Mouse (Mus musculus): Measurements from ENCODE around the gene Nckap5l. TPM values are rescaled to one million over a fixed set of nuclear protein-coding genes. Genes with fewer than 3 reads are reported as not detected.
"Not testable (repeated sequence)": the region's sequence is repeated elsewhere in the genome, so short reads cannot be mapped to it uniquely, and the experiment has no call there.

Nckap5l gene
- total and polyA plus RNA-seq, 3 experiments, result 0.75 to 6.6 (median 0.89) TPM

GRCm38 (mm10) chr15:99449131-99449750 lies 8.3 kb downstream of the Nckap5l start:
- H3K4me3 ChIP-seq (replicated peaks in 1 of 3; ENCODE audit: low read depth in 2 of 3, low read length in 2 of 3, poor library complexity in 1 of 3), result no peak overlapping the region
- no peak overlapping the region for H3K27ac ChIP-seq (ENCODE audit: insufficient read depth, low read depth)
- peaks cover 0 to 27% of the 10 kb centered on the region in 2 experiments for H3K36me3 ChIP-seq (replicated peaks in 1 of 2; ENCODE audit: control insufficient read depth in 1 of 2, insufficient read depth in 1 of 2, low read length in 1 of 2)
- TF ChIP-seq POLR2A (IDR thresholded peaks at IDR 0.05; ENCODE audit: low read depth, low read length) (no peak), BHLHE40 (IDR thresholded peaks at IDR 0.05; ENCODE audit: low read depth, low read length) (no peak), TBP (conservative IDR thresholded peaks at IDR 0.05; ENCODE audit: low read depth, low read length) (peak; percentile 71)
- no peak overlapping the region for H3K9ac ChIP-seq (ENCODE audit: insufficient read depth, low read depth)
- peaks cover 0 to 13% of the 10 kb centered on the region in 2 experiments; a peak in 2 of 4 replicates for H3K4me1 ChIP-seq (ENCODE audit: control insufficient read depth in 1 of 2, insufficient read depth in 2 of 2)
- H3K4me2 ChIP-seq (ENCODE audit: insufficient read depth, low read depth, poor library complexity, severe bottlenecking), result no peak overlapping the region
- no peaks in the 10 kb centered on the region for H3K9me3 ChIP-seq (replicated peaks; ENCODE audit: low read length)
- H3K27me3 ChIP-seq (replicated peaks), result no peaks in the 10 kb centered on the region
- DNase-seq (ENCODE audit: extremely low read depth), result no peak
- dilution Hi-C loops (cut with MboI; ENCODE audit: extremely low pct_ligation_motif_present, extremely low pct_unique_long_range_greater_than_20kb, low sequenced_read_pairs), result no loop called here
- in situ Hi-C loops (cut with MboI; ENCODE audit: low pct_ligation_motif_present, low pct_unique_long_range_greater_than_20kb, low sequenced_read_pairs), result no loop called here
- no peaks in the 10 kb centered on the region for H3K79me2 ChIP-seq (replicated peaks; ENCODE audit: control insufficient read depth, extremely low read depth, insufficient read depth, poor library complexity, severe bottlenecking)

GRCm38 (mm10) chr15:99446136-99446535 lies 11.4 kb downstream of the Nckap5l start:
- H3K27ac ChIP-seq (ENCODE audit: insufficient read depth, low read depth); dilution Hi-C loops (cut with MboI; ENCODE audit: extremely low pct_ligation_motif_present, extremely low pct_unique_long_range_greater_than_20kb, low sequenced_read_pairs); H3K4me3 ChIP-seq (replicated peaks in 1 of 3; ENCODE audit: low read depth in 2 of 3, low read length in 2 of 3, poor library complexity in 1 of 3); in situ Hi-C loops (cut with MboI; ENCODE audit: low pct_ligation_motif_present, low pct_unique_long_range_greater_than_20kb, low sequenced_read_pairs); H3K4me2 ChIP-seq (ENCODE audit: insufficient read depth, low read depth, poor library complexity, severe bottlenecking); H3K9me3 ChIP-seq (replicated peaks; ENCODE audit: low read length); H3K79me2 ChIP-seq (replicated peaks; ENCODE audit: control insufficient read depth, extremely low read depth, insufficient read depth, poor library complexity, severe bottlenecking); H3K9ac ChIP-seq (ENCODE audit: insufficient read depth, low read depth); H3K27me3 ChIP-seq (replicated peaks); DNase-seq (ENCODE audit: extremely low read depth): not testable (repeated sequence)
- Histone ChIP-seq H3K4me1 (ENCODE audit: control insufficient read depth in 1 of 2, insufficient read depth in 2 of 2) (peaks cover 0 to 13% of the 10 kb centered on the region in 2 experiments; a peak in 2 of 4 replicates), H3K36me3 (replicated peaks in 1 of 2; ENCODE audit: control insufficient read depth in 1 of 2, insufficient read depth in 1 of 2, low read length in 1 of 2) (peaks cover 0 to 19% of the 10 kb centered on the region in 2 experiments)

DNA sequence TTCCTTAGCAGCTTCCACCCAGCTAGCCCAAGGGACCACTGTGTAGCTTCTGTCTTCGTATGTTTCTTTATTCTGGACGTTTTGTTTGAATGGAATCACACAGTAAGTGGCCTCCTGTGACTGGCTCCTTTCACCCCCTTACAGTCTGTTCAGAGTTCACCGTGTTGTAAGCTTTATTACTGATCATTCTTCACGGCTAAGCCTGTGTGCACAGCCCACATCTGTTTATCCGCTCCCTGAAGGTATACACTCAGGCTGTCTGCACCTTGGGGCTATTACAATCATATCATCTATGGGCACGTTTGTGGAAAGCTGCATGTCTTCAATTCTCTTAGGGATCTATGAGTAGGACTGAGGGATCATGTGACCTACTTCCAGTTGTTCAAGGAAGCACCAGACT lies 12.0 kb downstream of the Nckap5l start:
- no peak for DNase-seq (ENCODE audit: extremely low read depth)
- no peak overlapping the region for H3K4me3 ChIP-seq (replicated peaks in 1 of 3; ENCODE audit: low read depth in 2 of 3, low read length in 2 of 3, poor library complexity in 1 of 3)
- no peaks in the 10 kb centered on the region for H3K9me3 ChIP-seq (replicated peaks; ENCODE audit: low read length)
- no peak overlapping the region for H3K4me2 ChIP-seq (ENCODE audit: insufficient read depth, low read depth, poor library complexity, severe bottlenecking)
- no peaks in the 10 kb centered on the region for H3K27me3 ChIP-seq (replicated peaks)
- H3K36me3 ChIP-seq (replicated peaks in 1 of 2; ENCODE audit: control insufficient read depth in 1 of 2, insufficient read depth in 1 of 2, low read length in 1 of 2), result peaks cover 0 to 18% of the 10 kb centered on the region in 2 experiments
- no peak overlapping the region for H3K9ac ChIP-seq (ENCODE audit: insufficient read depth, low read depth)
- in situ Hi-C loops (cut with MboI; ENCODE audit: low pct_ligation_motif_present, low pct_unique_long_range_greater_than_20kb, low sequenced_read_pairs), result no loop called here
- TF ChIP-seq JUND (conservative IDR thresholded peaks at IDR 0.05; ENCODE audit: low read depth, low read length), result no peak
- peaks cover 0 to 13% of the 10 kb centered on the region in 2 experiments; a peak in 2 of 4 replicates for H3K4me1 ChIP-seq (ENCODE audit: control insufficient read depth in 1 of 2, insufficient read depth in 2 of 2)
- no peak overlapping the region for H3K27ac ChIP-seq (ENCODE audit: insufficient read depth, low read depth)
- dilution Hi-C loops (cut with MboI; ENCODE audit: extremely low pct_ligation_motif_present, extremely low pct_unique_long_range_greater_than_20kb, low sequenced_read_pairs), result no loop called here
- no peaks in the 10 kb centered on the region for H3K79me2 ChIP-seq (replicated peaks; ENCODE audit: control insufficient read depth, extremely low read depth, insufficient read depth, poor library complexity, severe bottlenecking)

DNA sequence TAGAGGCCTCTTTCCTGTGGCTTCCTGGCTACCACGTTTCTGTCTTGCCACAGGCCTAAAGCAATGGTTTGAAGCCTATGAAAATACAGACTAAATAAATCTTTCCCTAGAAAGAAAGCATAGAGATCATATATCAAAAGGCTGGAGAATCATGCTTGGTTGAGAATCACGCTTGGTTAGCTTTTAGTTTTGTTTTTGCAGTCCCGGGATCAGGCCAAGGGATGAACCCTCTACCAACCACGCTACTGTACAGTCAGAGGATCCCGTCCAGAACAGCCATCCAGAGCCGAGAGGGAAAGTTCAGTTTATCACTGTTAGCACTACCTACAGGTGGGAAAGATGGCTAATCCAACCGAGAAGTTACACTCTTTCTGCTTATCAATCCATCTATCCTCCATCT lies 15.2 kb downstream of the Nckap5l start:
- dilution Hi-C loops (cut with MboI; ENCODE audit: extremely low pct_ligation_motif_present, extremely low pct_unique_long_range_greater_than_20kb, low sequenced_read_pairs) (no loop called here), in situ Hi-C loops (cut with MboI; ENCODE audit: low pct_ligation_motif_present, low pct_unique_long_range_greater_than_20kb, low sequenced_read_pairs) (no loop called here)
- Histone ChIP-seq H3K9me3 (replicated peaks; ENCODE audit: low read length) (no peaks in the 10 kb centered on the region), H3K36me3 (replicated peaks in 1 of 2; ENCODE audit: control insufficient read depth in 1 of 2, insufficient read depth in 1 of 2, low read length in 1 of 2) (peaks cover 0 to 19% of the 10 kb centered on the region in 2 experiments), H3K27ac (ENCODE audit: insufficient read depth, low read depth) (no peak overlapping the region), H3K4me1 (ENCODE audit: control insufficient read depth in 1 of 2, insufficient read depth in 2 of 2) (peaks cover 0 to 16% of the 10 kb centered on the region in 2 experiments; a peak in 2 of 4 replicates), H3K27me3 (replicated peaks) (no peaks in the 10 kb centered on the region), H3K4me2 (ENCODE audit: insufficient read depth, low read depth, poor library complexity, severe bottlenecking) (no peak overlapping the region), H3K79me2 (replicated peaks; ENCODE audit: control insufficient read depth, extremely low read depth, insufficient read depth, poor library complexity, severe bottlenecking) (no peaks in the 10 kb centered on the region), H3K9ac (ENCODE audit: insufficient read depth, low read depth) (no peak overlapping the region), H3K4me3 (replicated peaks in 1 of 3; ENCODE audit: low read depth in 2 of 3, low read length in 2 of 3, poor library complexity in 1 of 3) (no peak overlapping the region)
- DNase-seq (ENCODE audit: extremely low read depth), result no peak
- TF ChIP-seq SIN3A (IDR thresholded peaks at IDR 0.05; ENCODE audit: low read length) (no peak), NRF1 (IDR thresholded peaks at IDR 0.05; ENCODE audit: low read depth, low read length) (no peak), BHLHE40 (IDR thresholded peaks at IDR 0.05; ENCODE audit: low read depth, low read length) (no peak), ZC3H11A (IDR thresholded peaks at IDR 0.05; ENCODE audit: low read depth, low read length) (no peak), IRF4 (IDR thresholded peaks at IDR 0.05; ENCODE audit: low read depth, low read length) (no peak), KAT2A (IDR thresholded peaks at IDR 0.05; ENCODE audit: insufficient replicate concordance, low read length) (no peak), MAFK (IDR thresholded peaks at IDR 0.05; ENCODE audit: insufficient replicate concordance, low read length) (no peak), HCFC1 (IDR thresholded peaks at IDR 0.05; ENCODE audit: low read depth, low read length) (no peak), TCF12 (IDR thresholded peaks at IDR 0.05; ENCODE audit: low read depth, low read length) (no peak), JUN (IDR thresholded peaks at IDR 0.05; ENCODE audit: insufficient read depth, low read depth, low read length) (no peak), EP300 (IDR thresholded peaks at IDR 0.05; ENCODE audit: low read length) (no peak), ZKSCAN1 (IDR thresholded peaks at IDR 0.05; ENCODE audit: borderline replicate concordance, low read depth, low read length) (no peak), USF1 (IDR thresholded peaks at IDR 0.05; ENCODE audit: low read depth, low read length) (no peak), ELF1 (IDR thresholded peaks at IDR 0.05; ENCODE audit: low read depth, low read length) (no peak), RCOR1 (conservative IDR thresholded peaks at IDR 0.05; ENCODE audit: low read depth, low read length) (no peak)
